Mouse (Mus musculus): ENCODE measurements at regions not wholly inside any gene's neighbourhood (a gene's known extent, or its start where the extent isn't known, plus 50 kb on each side); places are given as distances from the start of the nearest gene placed in this dataset.

- TF ChIP-seq CTCF (conservative IDR thresholded peaks at IDR 0.05; ENCODE audit: low read length): no peak
- no peak for TF ChIP-seq POU5F1 (IDR thresholded peaks at IDR 0.05; ENCODE audit: borderline replicate concordance, low read length)
- TF ChIP-seq NANOG (IDR thresholded peaks at IDR 0.05; ENCODE audit: borderline replicate concordance, low read length): no peak
These were observed 233.6 kb upstream of the Fam160b2 start for GRCm38 (mm10) chr14:70833238-70833637.
